ENCODE assay signal across 19 mouse cellular contexts in genomic region chr4:81097597-81097996, GRCm38 (mm10).
"Had no signal": no experiment of that assay in that cellular context is flagged by ENCODE, and none has a peak within 500 bp of the region (broad histone marks: within the 10 kb centered on the region; RNA-seq: fewer than 3 reads in every experiment).

No protein-coding gene starts in this region.

- H3K36me3 ChIP-seq: lung, embryonic 15.5 days; neural tube, embryonic 13.5 days; stomach, embryonic 15.5 days had no signal

- H3K4me2 ChIP-seq: lung, embryonic 15.5 days; midbrain, embryonic 11.5 days; neural tube, embryonic 13.5 days; stomach, embryonic 15.5 days had no signal

- ATAC-seq: lung, postnatal 0 days; midbrain, embryonic 16.5 days had no signal

- H3K4me3 ChIP-seq: lung, embryonic 15.5 days; megakaryocyte, embryonic 14.5 days; myocyte; neural tube, embryonic 13.5 days; stomach, embryonic 15.5 days had no signal

- H3K9me3 ChIP-seq: lung, embryonic 15.5 days; megakaryocyte, embryonic 14.5 days; neural tube, embryonic 13.5 days; stomach, embryonic 15.5 days had no signal

- H3K9ac ChIP-seq: liver, embryonic 14.5 days; lung, embryonic 15.5 days; neural tube, embryonic 13.5 days; stomach, embryonic 15.5 days had no signal

- DNase-seq: lung, adult 2 months; lung, postnatal 14 days; lung, postnatal 36 days; midbrain, embryonic 14.5 days; right cerebral cortex, postnatal 14 days; thymus, adult 2 months; thymus, postnatal 25 days; thymus, postnatal 4 days had no signal

- H3K27me3 ChIP-seq: lung, embryonic 15.5 days; megakaryocyte, embryonic 14.5 days; neural tube, embryonic 13.5 days; stomach, embryonic 15.5 days had no signal

- H3K4me1 ChIP-seq: lung, embryonic 15.5 days; megakaryocyte, embryonic 14.5 days; neural tube, embryonic 13.5 days; stomach, embryonic 15.5 days had no signal

- H3K27ac ChIP-seq: liver, embryonic 14.5 days; lung, embryonic 15.5 days; macrophage; neural tube, embryonic 13.5 days; stomach, embryonic 15.5 days; stomach, postnatal 0 days had no signal
